Mouse (Mus musculus) CH12.LX (cell line): ENCODE measurements around the gene Zscan21.

ENCODE experiments used
- BHLHE40 ChIP-seq: IDR thresholded peaks from 2 replicates; pipeline ENCODE4 v1.6.1; 2011; ENCODE audit warnings: mild to moderate bottlenecking, low read depth, low read length, improper control_type of control experiment
- CTCF ChIP-seq, 2 experiments: IDR thresholded peaks in 1 of 2; conservative IDR thresholded peaks in 1 of 2; 2 replicates each; pipeline ENCODE4 v1.5.1; 2011 to 2012; ENCODE audit warnings: low read depth in 2 of 2, low read length in 2 of 2, improper control_type of control experiment in 1 of 2, inconsistent platforms in 1 of 2, mild to moderate bottlenecking in 1 of 2, moderate library complexity in 1 of 2
- ELF1 ChIP-seq: IDR thresholded peaks from 2 replicates; pipeline ENCODE4 v1.6.1; 2014; ENCODE audit warnings: low read depth, mild to moderate bottlenecking, inconsistent platforms, low read length, improper control_type of control experiment
- ETS1 ChIP-seq: conservative IDR thresholded peaks from 2 replicates; pipeline ENCODE4 v1.6.1; 2012; ENCODE audit warnings: low read depth, mild to moderate bottlenecking, inconsistent platforms, low read length, improper control_type of control experiment, moderate library complexity
- HCFC1 ChIP-seq: IDR thresholded peaks from 2 replicates; pipeline ENCODE4 v1.6.1; 2012; ENCODE audit warnings: low read depth, mild to moderate bottlenecking, inconsistent platforms, low read length, improper control_type of control experiment
- IRF4 ChIP-seq: IDR thresholded peaks from 2 replicates; pipeline ENCODE4 v1.6.1; 2014; ENCODE audit warnings: low read depth, mild to moderate bottlenecking, inconsistent platforms, low read length, improper control_type of control experiment
- NRF1 ChIP-seq: IDR thresholded peaks from 2 replicates; pipeline ENCODE4 v1.6.1; 2014; ENCODE audit warnings: low read depth, mild to moderate bottlenecking, inconsistent platforms, low read length, improper control_type of control experiment, moderate library complexity
- POLR2A ChIP-seq: IDR thresholded peaks from 2 replicates; pipeline ENCODE4 v1.6.1; 2011; ENCODE audit warnings: low read depth, mild to moderate bottlenecking, improper control_type of control experiment, low read length
- POLR2AphosphoS2 ChIP-seq: IDR thresholded peaks from 2 replicates; pipeline ENCODE4 v1.6.1; 2011; ENCODE audit warnings: low read depth, low read length, improper control_type of control experiment
- TBP ChIP-seq: conservative IDR thresholded peaks from 2 replicates; pipeline ENCODE4 v1.6.1; 2011; ENCODE audit warnings: low read depth, low read length, improper control_type of control experiment
- UBTF ChIP-seq: IDR thresholded peaks from 2 replicates; pipeline ENCODE4 v1.6.1; 2012; ENCODE audit warnings: low read depth, mild to moderate bottlenecking, inconsistent platforms, low read length, improper control_type of control experiment, moderate library complexity
- USF1 ChIP-seq: IDR thresholded peaks from 2 replicates; pipeline ENCODE4 v1.6.1; 2014; ENCODE audit warnings: low read depth, mild to moderate bottlenecking, inconsistent platforms, low read length, improper control_type of control experiment

GRCm38 (mm10) chr5:138137935-138138549 is 21.3 kb downstream of the Zscan21 start:
- TF ChIP-seq ETS1 = no peak
- TF ChIP-seq POLR2A = no peak
- TF ChIP-seq POLR2AphosphoS2 = no peak
- TF ChIP-seq TBP = no peak
- no peak for TF ChIP-seq BHLHE40
- TF ChIP-seq HCFC1 = no peak
- no peak for TF ChIP-seq UBTF
- no peak for TF ChIP-seq ELF1
- no peak for TF ChIP-seq IRF4
- TF ChIP-seq USF1 = no peak
- TF ChIP-seq NRF1 = no peak
- TF ChIP-seq CTCF (conservative IDR thresholded peaks at IDR 0.05 in 1 of 2, IDR thresholded peaks at IDR 0.05 in 1 of 2; ENCODE audit: low read depth in 2 of 2, low read length in 2 of 2) = peak; percentile 51 to 71
